8 mouse cellular contexts compared by ENCODE assay signal in genomic region chr8:106573168-106573567, GRCm38 (mm10). TPM values are rescaled to one million over a fixed set of nuclear protein-coding genes. Genes with fewer than 3 reads are reported as not detected.
A peak's percentile ranks its signal among the peaks of the same experiment; 100 is the strongest.
DNase-seq lines count a peak whose midpoint lies in the region; ATAC-seq and TF ChIP-seq lines count a peak whose summit lies in the region.
"Not testable (repeated sequence)": the region's sequence is repeated elsewhere in the genome, so short reads cannot be mapped to it uniquely, and the experiment has no call there.

Gm10073 (minus strand) TSS chr8:106573461.

- intact Hi-C loops in gastrocnemius, postnatal 14 days (cut with DNase I; ENCODE audit: low total_unique reads); heart, postnatal 10 days (cut with DNase I); left cerebral cortex, postnatal 25 days (cut with DNase I): not testable (repeated sequence)

- DNase-seq in gastrocnemius, postnatal 14 days; heart, postnatal 10 days; left cerebral cortex, postnatal 25 days (ENCODE audit: low spot score in 2 of 2): not testable (repeated sequence)

- not testable (repeated sequence) for H3K27me3 ChIP-seq in ES-Bruce4 (ENCODE audit: control insufficient read depth, insufficient read depth, low read length, poor library complexity, severe bottlenecking); kidney, embryonic 16.5 days (ENCODE audit: insufficient read depth, low read length); stomach, embryonic 16.5 days (ENCODE audit: control insufficient read depth, insufficient read depth, low read length)

- H3K36me3 ChIP-seq in ES-Bruce4 (ENCODE audit: control insufficient read depth, insufficient read depth, low read length, poor library complexity, severe bottlenecking); kidney, embryonic 16.5 days (ENCODE audit: insufficient read depth, low read length); stomach, embryonic 16.5 days (ENCODE audit: control insufficient read depth, insufficient read depth, low read length): not testable (repeated sequence)

- not testable (repeated sequence) for H3K4me1 ChIP-seq in ES-Bruce4 (ENCODE audit: control insufficient read depth, insufficient read depth, low read length)
- H3K4me1 ChIP-seq in bone marrow macrophage, adult 2 months (ENCODE audit: control insufficient read depth, insufficient read depth, low read length): peaks cover 22% of the 10 kb centered on the region
- H3K4me1 ChIP-seq in kidney, embryonic 16.5 days (ENCODE audit: insufficient read depth, low read length): peaks cover 20% of the 10 kb centered on the region
- peaks cover 12% of the 10 kb centered on the region for H3K4me1 ChIP-seq in stomach, embryonic 16.5 days (ENCODE audit: control insufficient read depth, insufficient read depth, low read length)

- TF ChIP-seq CTCF in ES-Bruce4 (IDR thresholded peaks at IDR 0.05; ENCODE audit: low read depth, low read length); bone marrow macrophage, adult 2 months (IDR thresholded peaks at IDR 0.05; ENCODE audit: low read depth, low read length): not testable (repeated sequence)

- TF ChIP-seq POLR2A in ES-Bruce4 (IDR thresholded peaks at IDR 0.05; ENCODE audit: insufficient read depth, low read length); bone marrow macrophage, adult 2 months (IDR thresholded peaks at IDR 0.05; ENCODE audit: borderline replicate concordance, low read depth, low read length): not testable (repeated sequence)

- not testable (repeated sequence) for TF ChIP-seq EP300 in ES-Bruce4 (IDR thresholded peaks at IDR 0.05; ENCODE audit: insufficient read depth, low read depth, low read length)

- not testable (repeated sequence) for ATAC-seq in kidney, embryonic 16.5 days (ENCODE audit: low FRiP score, low TSS enrichment); stomach, embryonic 16.5 days (ENCODE audit: insufficient read depth, low FRiP score)
- peak; percentile 47; the same call in 1 of the 2 replicates for ATAC-seq in megakaryocyte, adult 5-6 weeks (ENCODE audit: poor library complexity, severe bottlenecking)

- not testable (repeated sequence) for H3K27ac ChIP-seq in ES-Bruce4 (ENCODE audit: insufficient read depth, low read length); bone marrow macrophage, adult 2 months (ENCODE audit: insufficient read depth, low read depth, low read length); kidney, embryonic 16.5 days (ENCODE audit: low read length)
- peak within 1 kb of the TSS; percentile 90 for H3K27ac ChIP-seq in stomach, embryonic 16.5 days (ENCODE audit: low read length)

- peak within 1 kb of the TSS; percentile 17 for H3K4me3 ChIP-seq in ES-Bruce4 (ENCODE audit: low read depth, low read length)
- not testable (repeated sequence) for H3K4me3 ChIP-seq in bone marrow macrophage, adult 2 months (ENCODE audit: insufficient read depth, low read length); kidney, embryonic 16.5 days (ENCODE audit: low read length); stomach, embryonic 16.5 days (replicated peaks; ENCODE audit: low read length)

- not testable (repeated sequence) for H3K9ac ChIP-seq in ES-Bruce4 (ENCODE audit: low read depth, poor library complexity, severe bottlenecking); kidney, embryonic 16.5 days (replicated peaks; ENCODE audit: low read length); stomach, embryonic 16.5 days (ENCODE audit: low read length)

- not testable (repeated sequence) for H3K4me2 ChIP-seq in kidney, embryonic 16.5 days (replicated peaks; ENCODE audit: low read depth, low read length); stomach, embryonic 16.5 days (ENCODE audit: low read depth, low read length)

- 30% methylated on average over 20 of the region's 20 CpGs for WGBS in kidney, embryonic 16.5 days
- WGBS in stomach, embryonic 16.5 days: 31% methylated on average over 20 of the region's 20 CpGs

- H3K9me3 ChIP-seq in ES-Bruce4 (replicated peaks; ENCODE audit: control insufficient read depth, insufficient read depth, low read length, poor library complexity, severe bottlenecking); kidney, embryonic 16.5 days (ENCODE audit: low read length); stomach, embryonic 16.5 days (replicated peaks; ENCODE audit: control insufficient read depth, low read length): not testable (repeated sequence)

RNA-seq across cellular contexts. Expression of gene Gm10073, which starts in this region (rescaled TPM):
- 498 and 566 TPM in 2 replicates for polyA plus RNA-seq in ES-Bruce4 (2011; ENCODE audit: insufficient read depth, insufficient read length, low read depth, missing spikeins)
- polyA plus RNA-seq in bone marrow macrophage, adult 2 months (2012; ENCODE audit: insufficient read depth, insufficient read length, missing spikeins): 54.5 and 99.5 TPM in 2 replicates
- 100 to 1,000 TPM; 107 to 123 TPM for total RNA-seq in gastrocnemius, postnatal 14 days (2021)
- 100 to 1,000 TPM; 112 to 113 TPM for total RNA-seq in heart, postnatal 10 days (2021)
- 11.3 and 21.2 TPM in 2 replicates for polyA plus RNA-seq in kidney, embryonic 16.5 days (2015; fragmentation: Nextera tagmentation; extraction: Ambion mirVana)
- total RNA-seq in left cerebral cortex, postnatal 25 days (2021): 10 to 100 TPM; 72.9 to 84.4 TPM
- total RNA-seq in megakaryocyte, adult 5-6 weeks (2015): 53.0 and 66.6 TPM in 2 replicates
- 5.4 and 6.9 TPM in 2 replicates for total RNA-seq in megakaryocyte, adult 5-6 weeks (2017)
- 13.4 and 26.5 TPM in 2 replicates for polyA plus RNA-seq in stomach, embryonic 16.5 days (2015; fragmentation: Nextera tagmentation; extraction: Ambion mirVana)
